Mouse (Mus musculus): Measurements from ENCODE around the gene Nufip2. TPM values are rescaled to one million over a fixed set of nuclear protein-coding genes. Genes with fewer than 3 reads are reported as not detected.
"Not testable (repeated sequence)": the region's sequence is repeated elsewhere in the genome, so short reads cannot be mapped to it uniquely, and the experiment has no call there.

Gene Nufip2
- total and polyA plus RNA-seq, 3 experiments: 22.3 to 113 (median 94.0) TPM

GRCm38 (mm10) chr11:77659986-77660385, 26.0 kb upstream of the Nufip2 start:
- Histone ChIP-seq H3K27me3 (ENCODE audit: insufficient read depth, low read length) (peaks cover 28% of the 10 kb centered on the region), H3K4me1 (ENCODE audit: insufficient read depth, low read depth, low read length) (no peaks in the 10 kb centered on the region), H3K9me3 (replicated peaks) (no peaks in the 10 kb centered on the region), H3K36me3 (replicated peaks) (no peaks in the 10 kb centered on the region), H3K4me3 (ENCODE audit: low read depth, low read length) (no peak overlapping the region)
- TF ChIP-seq POLR2AphosphoS5 (IDR thresholded peaks at IDR 0.05; ENCODE audit: insufficient replicate concordance, low read depth, low read length) (no peak), GATA2 (IDR thresholded peaks at IDR 0.05; ENCODE audit: borderline replicate concordance, low read depth, low read length) (no peak), TAL1 (conservative IDR thresholded peaks at IDR 0.05; ENCODE audit: low read depth, low read length) (no peak), GATA1 (IDR thresholded peaks at IDR 0.05; ENCODE audit: borderline replicate concordance, low read length) (no peak), CTCF (IDR thresholded peaks at IDR 0.05; ENCODE audit: low read depth, low read length) (no peak)
- DNase-seq (ENCODE audit: low spot score) (no peak), ATAC-seq (ENCODE audit: extremely low read depth, insufficient number of reproducible peaks, low FRiP score, poor library complexity, severe bottlenecking) (no peak)

GRCm38 (mm10) chr11:77663639-77664038, 22.3 kb upstream of the Nufip2 start:
- TF ChIP-seq POLR2AphosphoS5 (IDR thresholded peaks at IDR 0.05; ENCODE audit: insufficient replicate concordance, low read depth, low read length) (no peak), GATA1 (IDR thresholded peaks at IDR 0.05; ENCODE audit: borderline replicate concordance, low read length) (no peak), GATA2 (IDR thresholded peaks at IDR 0.05; ENCODE audit: borderline replicate concordance, low read depth, low read length) (no peak)
- no peak for DNase-seq (ENCODE audit: low spot score)
- Histone ChIP-seq H3K4me1 (ENCODE audit: insufficient read depth, low read depth, low read length) (no peaks in the 10 kb centered on the region), H3K36me3 (replicated peaks) (no peaks in the 10 kb centered on the region), H3K4me3 (ENCODE audit: low read depth, low read length) (no peak overlapping the region), H3K27me3 (ENCODE audit: insufficient read depth, low read length) (peaks cover 14% of the 10 kb centered on the region), H3K9me3 (replicated peaks) (peaks cover 14% of the 10 kb centered on the region)
- ATAC-seq (ENCODE audit: extremely low read depth, insufficient number of reproducible peaks, low FRiP score, poor library complexity, severe bottlenecking): no peak

GRCm38 (mm10) chr11:77664046-77664445, 21.9 kb upstream of the Nufip2 start:
- no peaks in the 10 kb centered on the region for H3K4me1 ChIP-seq (ENCODE audit: insufficient read depth, low read depth, low read length)
- ATAC-seq (ENCODE audit: extremely low read depth, insufficient number of reproducible peaks, low FRiP score, poor library complexity, severe bottlenecking) (no peak), DNase-seq (ENCODE audit: low spot score) (no peak)
- H3K9me3 ChIP-seq (replicated peaks): peaks cover 14% of the 10 kb centered on the region
- peaks cover 13% of the 10 kb centered on the region for H3K27me3 ChIP-seq (ENCODE audit: insufficient read depth, low read length)
- TF ChIP-seq GATA2 (IDR thresholded peaks at IDR 0.05; ENCODE audit: borderline replicate concordance, low read depth, low read length) (no peak), CTCF (IDR thresholded peaks at IDR 0.05; ENCODE audit: low read depth, low read length) (no peak), GATA1 (IDR thresholded peaks at IDR 0.05; ENCODE audit: borderline replicate concordance, low read length) (no peak), POLR2AphosphoS5 (IDR thresholded peaks at IDR 0.05; ENCODE audit: insufficient replicate concordance, low read depth, low read length) (no peak), TAL1 (conservative IDR thresholded peaks at IDR 0.05; ENCODE audit: low read depth, low read length) (no peak)
- H3K36me3 ChIP-seq (replicated peaks): no peaks in the 10 kb centered on the region
- H3K4me3 ChIP-seq (ENCODE audit: low read depth, low read length): no peak overlapping the region

GRCm38 (mm10) chr11:77665384-77665783, 20.6 kb upstream of the Nufip2 start:
- H3K36me3 ChIP-seq (replicated peaks); H3K4me3 ChIP-seq (ENCODE audit: low read depth, low read length); ATAC-seq (ENCODE audit: extremely low read depth, insufficient number of reproducible peaks, low FRiP score, poor library complexity, severe bottlenecking); H3K27me3 ChIP-seq (ENCODE audit: insufficient read depth, low read length); H3K4me1 ChIP-seq (ENCODE audit: insufficient read depth, low read depth, low read length); DNase-seq (ENCODE audit: low spot score): not testable (repeated sequence)
- peaks cover 14% of the 10 kb centered on the region for H3K9me3 ChIP-seq (replicated peaks)

- H3K36me3 ChIP-seq (replicated peaks); DNase-seq (ENCODE audit: low spot score); H3K4me1 ChIP-seq (ENCODE audit: insufficient read depth, low read depth, low read length); H3K4me3 ChIP-seq (ENCODE audit: low read depth, low read length); H3K27me3 ChIP-seq (ENCODE audit: insufficient read depth, low read length); ATAC-seq (ENCODE audit: extremely low read depth, insufficient number of reproducible peaks, low FRiP score, poor library complexity, severe bottlenecking): not testable (repeated sequence)
- H3K9me3 ChIP-seq (replicated peaks): peaks cover 14% of the 10 kb centered on the region
Observed at GRCm38 (mm10) chr11:77666766-77667165, 19.2 kb upstream of the Nufip2 start.

DNA sequence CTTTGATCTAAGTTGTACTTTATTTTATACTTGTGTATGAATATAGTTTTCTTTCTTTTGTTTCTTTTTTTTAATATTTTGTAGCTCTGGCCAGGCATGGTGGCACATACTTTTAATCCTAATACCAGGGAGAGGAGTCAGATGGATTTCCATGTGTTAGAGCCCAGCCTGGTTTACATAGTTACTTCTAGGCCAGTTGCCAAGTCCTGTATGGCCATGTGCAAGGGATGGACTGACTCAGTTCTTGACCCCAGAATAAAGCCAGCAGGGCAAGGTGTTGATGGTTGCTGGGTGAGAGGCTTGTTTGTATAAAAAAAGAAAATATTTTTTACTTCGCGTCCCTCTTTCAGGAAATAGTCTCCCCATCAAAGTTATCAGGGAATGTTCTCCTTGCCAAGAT, 13.2 kb upstream of the Nufip2 start:
- TF ChIP-seq TAL1 (conservative IDR thresholded peaks at IDR 0.05; ENCODE audit: low read depth, low read length) (no peak), GATA2 (IDR thresholded peaks at IDR 0.05; ENCODE audit: borderline replicate concordance, low read depth, low read length) (no peak), CTCF (IDR thresholded peaks at IDR 0.05; ENCODE audit: low read depth, low read length) (no peak), GATA1 (IDR thresholded peaks at IDR 0.05; ENCODE audit: borderline replicate concordance, low read length) (no peak), POLR2AphosphoS5 (IDR thresholded peaks at IDR 0.05; ENCODE audit: insufficient replicate concordance, low read depth, low read length) (no peak)
- ATAC-seq (ENCODE audit: extremely low read depth, insufficient number of reproducible peaks, low FRiP score, poor library complexity, severe bottlenecking) (no peak), DNase-seq (ENCODE audit: low spot score) (no peak)
- H3K4me1 ChIP-seq (ENCODE audit: insufficient read depth, low read depth, low read length): no peaks in the 10 kb centered on the region
- no peaks in the 10 kb centered on the region for H3K27me3 ChIP-seq (ENCODE audit: insufficient read depth, low read length)
- H3K4me3 ChIP-seq (ENCODE audit: low read depth, low read length): no peak overlapping the region
- H3K36me3 ChIP-seq (replicated peaks): no peaks in the 10 kb centered on the region
- no peaks in the 10 kb centered on the region; the same call in 1 of the 2 replicates for H3K9me3 ChIP-seq (replicated peaks)

GRCm38 (mm10) chr11:77673428-77673991, 12.4 kb upstream of the Nufip2 start:
- H3K36me3 ChIP-seq (replicated peaks): no peaks in the 10 kb centered on the region
- H3K27me3 ChIP-seq (ENCODE audit: insufficient read depth, low read length): no peaks in the 10 kb centered on the region
- H3K4me3 ChIP-seq (ENCODE audit: low read depth, low read length): no peak overlapping the region
- no peaks in the 10 kb centered on the region; the same call in 1 of the 2 replicates for H3K9me3 ChIP-seq (replicated peaks)
- DNase-seq (ENCODE audit: low spot score) (no peak), ATAC-seq (ENCODE audit: extremely low read depth, insufficient number of reproducible peaks, low FRiP score, poor library complexity, severe bottlenecking) (no peak)
- TF ChIP-seq POLR2AphosphoS5 (IDR thresholded peaks at IDR 0.05; ENCODE audit: insufficient replicate concordance, low read depth, low read length) (no peak), GATA2 (IDR thresholded peaks at IDR 0.05; ENCODE audit: borderline replicate concordance, low read depth, low read length) (no peak), CTCF (IDR thresholded peaks at IDR 0.05; ENCODE audit: low read depth, low read length) (no peak)
- H3K4me1 ChIP-seq (ENCODE audit: insufficient read depth, low read depth, low read length): no peaks in the 10 kb centered on the region

All from G1E (cell line).